Mouse (Mus musculus) intestine, embryonic 14.5 days (tissue): ENCODE measurements around the gene Arl5c. TPM values are rescaled to one million over a fixed set of nuclear protein-coding genes. Genes with fewer than 3 reads are reported as not detected.
"Not testable (repeated sequence)": the region's sequence is repeated elsewhere in the genome, so short reads cannot be mapped to it uniquely, and the experiment has no call there.

Source experiments
- ATAC-seq: fragments of 200-750 bp; cut with Nextera tagmentation; replicated peaks from 2 replicates; pipeline ENCODE4 v1.8.0; 2017; ENCODE audit warnings: low read depth, moderate number of reproducible peaks, moderate TSS enrichment, moderate library complexity; ENCODE audit not compliant: low FRiP score, low TSS enrichment
- DNase-seq: peaks from one replicate; pipeline ENCODE4 v3.0.0-alpha.2; 2018; ENCODE audit warnings: low spot score
- H3K27ac ChIP-seq: fragments of 300-500 bp; sonication (generic); 2 replicates; pipeline ENCODE4 v1.5.1; 2014; ENCODE audit warnings: low read depth, mild to moderate bottlenecking, control low read depth
- H3K27me3 ChIP-seq: fragments of 300-500 bp; sonication (generic); replicated peaks from 2 replicates; pipeline ENCODE4 v1.6.1; 2014; ENCODE audit warnings: low read length, control low read depth; ENCODE audit not compliant: control insufficient read depth, insufficient read depth
- H3K36me3 ChIP-seq: fragments of 300-500 bp; sonication (generic); 2 replicates; pipeline ENCODE4 v1.6.1; 2014; ENCODE audit warnings: low read length, control low read depth; ENCODE audit not compliant: control insufficient read depth, insufficient read depth
- H3K4me1 ChIP-seq: fragments of 300-500 bp; sonication (generic); replicated peaks from 2 replicates; pipeline ENCODE4 v1.6.1; 2014; ENCODE audit warnings: low read length, control low read depth, mixed read lengths; ENCODE audit not compliant: control insufficient read depth, insufficient read depth
- H3K4me2 ChIP-seq: fragments of 300-500 bp; sonication (generic); 2 replicates; pipeline ENCODE4 v1.6.1; 2014; ENCODE audit warnings: low read length
- H3K4me3 ChIP-seq: fragments of 300-500 bp; sonication (generic); 2 replicates; pipeline ENCODE4 v1.5.1; 2014; ENCODE audit warnings: low read depth, low read length, control low read depth, mixed read lengths
- H3K9ac ChIP-seq: fragments of 300-500 bp; sonication (generic); 2 replicates; pipeline ENCODE4 v1.6.1; 2014; ENCODE audit warnings: mild to moderate bottlenecking, low read length
- H3K9me3 ChIP-seq: fragments of 300-500 bp; sonication (generic); 2 replicates; pipeline ENCODE4 v1.6.1; 2016; ENCODE audit warnings: low read length, control low read depth; ENCODE audit not compliant: control insufficient read depth
- WGBS: fragments of 180-500 bp; shearing (Covaris S2); extraction: QIAGEN DNeasy Blood & Tissue Kit; methylation state at CpG from one replicate; pipeline ENCODE4 v1.1.7; 2014; 5-methylcytosine and 5-hydroxymethylcytosine counted together
- polyA plus RNA-seq: library from polyadenylated mRNA; unstranded; fragments of >200 nt; fragmentation: Nextera tagmentation; extraction: Ambion mirVana; gene quantifications from 2 replicates; pipeline ENCODE4 v1.2.1, GENCODE M21; 2014

Arl5c gene
- polyA plus RNA-seq, 1 experiment from 2014 or later: 13.8 TPM

DNA sequence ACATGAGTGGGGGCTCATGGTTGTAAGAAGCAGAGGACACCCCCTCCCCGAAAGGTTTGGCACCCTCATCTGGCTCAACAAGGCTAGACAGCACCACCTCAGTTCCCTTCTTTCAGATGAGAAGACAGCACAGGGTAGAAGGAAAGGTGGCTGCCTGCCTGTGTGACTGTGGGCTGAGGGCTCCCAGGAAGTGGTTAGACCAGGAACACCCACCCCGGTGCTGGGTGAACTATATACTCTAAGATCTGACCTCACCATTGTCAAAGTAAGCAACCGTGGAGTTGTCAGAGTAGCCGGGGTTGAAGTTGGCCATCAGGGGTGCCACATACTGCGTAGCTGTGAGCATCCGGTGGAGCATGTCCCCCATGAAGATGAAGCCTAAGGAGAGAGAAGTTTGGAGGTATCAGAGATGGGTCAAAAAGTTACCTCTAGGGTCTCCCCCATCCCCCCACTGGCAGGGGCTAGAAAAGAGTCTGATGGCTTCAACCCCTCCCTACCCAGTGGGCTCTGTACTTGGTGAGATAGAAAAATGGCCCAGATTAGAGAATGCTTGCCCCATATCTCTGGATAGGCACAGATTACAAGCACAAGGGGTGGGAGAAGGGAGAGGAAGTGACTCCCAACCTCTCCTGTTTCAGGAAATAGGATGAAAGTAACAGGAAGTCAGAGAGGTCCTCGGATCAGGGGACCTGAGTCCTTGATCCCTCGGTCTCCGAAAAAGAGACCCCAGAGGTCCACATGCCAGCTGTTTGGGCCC, 40.7 kb downstream of the Arl5c start:
- Histone ChIP-seq H3K9me3 (no peaks in the 10 kb centered on the region), H3K4me2 (no peak overlapping the region), H3K27ac (no peak overlapping the region), H3K27me3 (no peaks in the 10 kb centered on the region), H3K36me3 (no peaks in the 10 kb centered on the region), H3K4me1 (no peaks in the 10 kb centered on the region), H3K4me3 (no peak overlapping the region), H3K9ac (no peak overlapping the region)
- 82% methylated on average over 9 of the region's 9 CpGs for WGBS
- no peak for ATAC-seq
- no peak for DNase-seq

DNA sequence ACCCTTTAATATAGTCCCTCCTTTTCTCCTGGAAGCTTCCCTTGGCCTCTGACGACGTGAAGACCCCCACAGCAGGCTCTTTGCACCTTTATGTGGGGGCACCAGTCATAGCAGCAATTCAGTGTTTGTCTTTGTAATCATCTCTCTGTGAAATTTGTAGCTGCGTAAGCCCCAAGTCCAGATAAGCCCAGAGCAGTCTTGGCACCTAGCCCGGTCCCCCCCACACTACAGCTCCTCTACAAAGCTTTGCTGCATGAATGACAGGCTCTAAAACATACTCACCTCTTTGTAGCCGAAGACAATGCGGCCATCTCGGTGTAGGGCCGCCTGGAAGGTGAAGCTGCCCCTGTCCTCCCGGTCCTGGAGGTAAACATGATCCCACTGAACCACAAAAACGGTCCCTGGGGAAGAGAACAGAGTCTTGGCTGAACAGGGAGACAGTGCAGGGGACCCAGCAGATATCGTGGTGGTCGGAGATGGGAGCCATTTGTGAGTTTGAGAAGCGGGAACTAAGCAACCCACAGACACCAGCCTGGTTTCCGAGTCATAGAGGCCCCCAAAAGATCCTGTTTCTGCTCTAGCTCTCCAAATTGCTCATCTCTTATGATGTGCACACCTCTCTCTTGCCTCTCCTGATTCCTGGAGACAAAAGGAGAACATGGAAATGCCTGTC, 41.4 kb downstream of the Arl5c start:
- Histone ChIP-seq H3K27me3 (no peaks in the 10 kb centered on the region), H3K4me3 (no peak overlapping the region), H3K4me1 (no peaks in the 10 kb centered on the region), H3K27ac (no peak overlapping the region), H3K9me3 (no peaks in the 10 kb centered on the region), H3K9ac (no peak overlapping the region), H3K36me3 (no peaks in the 10 kb centered on the region), H3K4me2 (no peak overlapping the region)
- no peak for DNase-seq
- ATAC-seq: no peak
- WGBS: 57% methylated on average over 14 of the region's 14 CpGs

DNA sequence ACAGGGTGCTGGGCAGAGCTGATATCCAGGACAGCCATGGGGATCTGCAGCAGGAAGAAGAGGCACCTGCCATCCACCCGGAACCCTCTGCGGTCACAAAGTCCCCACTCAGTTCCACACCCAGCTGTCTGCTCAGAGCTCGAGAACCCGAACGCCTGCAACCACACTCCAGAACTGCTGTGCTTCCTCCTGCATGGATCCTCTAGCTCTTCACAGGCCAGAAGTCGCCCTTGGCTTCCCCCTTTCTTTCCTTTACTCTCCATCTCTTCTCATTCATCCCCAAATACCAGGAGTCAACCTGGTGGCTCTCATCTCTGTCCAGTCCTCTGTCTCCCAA, 42.1 kb downstream of the Arl5c start:
- Histone ChIP-seq H3K4me1 (no peaks in the 10 kb centered on the region), H3K27me3 (no peaks in the 10 kb centered on the region), H3K4me3 (no peak overlapping the region), H3K27ac (no peak overlapping the region), H3K36me3 (no peaks in the 10 kb centered on the region), H3K9me3 (no peaks in the 10 kb centered on the region), H3K9ac (no peak overlapping the region), H3K4me2 (no peak overlapping the region)
- WGBS: 93% methylated on average over 6 of the region's 6 CpGs
- no peak for DNase-seq
- no peak for ATAC-seq

DNA sequence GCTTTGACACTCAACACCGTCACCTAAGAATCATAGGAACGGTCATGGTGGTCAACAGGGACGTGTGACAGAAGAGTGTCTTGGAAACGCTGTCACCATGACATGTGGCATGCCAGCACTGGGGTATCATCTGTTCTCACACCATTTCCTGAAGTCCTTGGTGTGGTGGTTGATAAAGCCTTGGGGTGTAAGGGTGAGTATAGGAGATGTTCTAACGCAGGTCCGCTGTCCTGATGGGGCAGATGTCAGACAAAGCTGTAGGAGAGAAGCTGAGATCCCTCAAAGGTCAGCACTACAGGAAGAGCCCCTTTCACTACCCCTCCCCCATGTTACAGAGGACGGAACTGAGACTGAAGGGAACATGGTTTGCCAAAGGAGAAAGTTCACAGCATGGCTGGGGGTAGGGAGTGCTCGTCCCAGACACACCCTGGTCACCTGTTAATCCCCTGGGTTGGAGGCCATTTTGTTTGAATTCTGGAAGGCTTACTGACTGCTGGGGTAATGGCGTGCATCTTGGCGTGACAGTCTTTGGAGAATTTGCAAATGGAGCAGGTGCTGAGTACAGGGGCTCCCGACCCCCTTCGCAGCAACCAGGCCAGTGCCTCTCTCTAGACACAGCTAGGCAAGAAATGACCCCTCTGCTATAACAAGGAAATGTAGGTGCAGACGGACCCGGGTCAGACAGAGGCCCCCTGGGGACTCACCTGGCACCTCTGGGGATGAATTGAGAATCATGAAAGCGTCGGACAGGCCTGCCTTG, 42.6 kb downstream of the Arl5c start:
- DNase-seq: no peak
- ATAC-seq: no peak
- Histone ChIP-seq H3K9me3 (no peaks in the 10 kb centered on the region), H3K4me2 (no peak overlapping the region), H3K27me3 (no peaks in the 10 kb centered on the region), H3K4me1 (no peaks in the 10 kb centered on the region), H3K4me3 (no peak overlapping the region), H3K36me3 (no peaks in the 10 kb centered on the region), H3K27ac (no peak overlapping the region), H3K9ac (no peak overlapping the region)
- WGBS: 84% methylated on average over 16 of the region's 16 CpGs

DNA sequence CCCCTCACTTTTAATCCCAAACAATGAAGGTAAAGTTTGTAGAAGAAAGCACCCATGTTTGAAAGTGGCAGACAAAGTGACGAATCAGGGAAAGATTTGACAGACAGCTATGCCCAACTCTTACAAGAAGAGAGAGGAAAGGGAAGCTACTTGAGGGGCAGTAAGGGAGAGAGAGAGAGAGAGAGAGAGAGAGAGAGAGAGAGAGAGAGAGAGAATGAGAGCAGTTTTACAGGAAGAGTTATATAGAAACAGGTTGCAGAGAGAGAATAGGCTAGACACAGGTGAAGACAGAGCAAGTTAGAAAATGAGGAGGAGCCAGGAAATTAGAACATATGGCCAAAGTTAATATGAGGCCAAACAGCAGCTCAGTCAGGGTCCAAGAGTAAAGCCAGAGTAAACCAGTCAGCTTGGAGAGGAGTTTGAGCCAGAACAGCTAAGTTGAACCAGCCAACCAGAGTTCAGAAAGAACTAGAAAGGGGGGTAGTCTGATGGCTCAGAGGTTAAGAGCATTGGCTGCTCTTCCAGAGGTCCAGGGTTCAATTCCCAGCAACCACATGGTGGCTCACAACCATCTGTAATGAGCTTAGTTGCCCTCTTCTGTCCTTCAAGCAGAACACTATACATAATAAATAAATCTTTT, 43.5 kb downstream of the Arl5c start:
- Histone ChIP-seq H3K9ac (no peak overlapping the region), H3K36me3 (no peaks in the 10 kb centered on the region), H3K27ac (no peak overlapping the region), H3K9me3 (no peaks in the 10 kb centered on the region), H3K4me1 (no peaks in the 10 kb centered on the region), H3K4me2 (no peak overlapping the region), H3K4me3 (no peak overlapping the region), H3K27me3 (no peaks in the 10 kb centered on the region)
- 79% methylated on average over 1 of the region's 1 CpGs for WGBS
- DNase-seq: no peak
- ATAC-seq: no peak

DNA sequence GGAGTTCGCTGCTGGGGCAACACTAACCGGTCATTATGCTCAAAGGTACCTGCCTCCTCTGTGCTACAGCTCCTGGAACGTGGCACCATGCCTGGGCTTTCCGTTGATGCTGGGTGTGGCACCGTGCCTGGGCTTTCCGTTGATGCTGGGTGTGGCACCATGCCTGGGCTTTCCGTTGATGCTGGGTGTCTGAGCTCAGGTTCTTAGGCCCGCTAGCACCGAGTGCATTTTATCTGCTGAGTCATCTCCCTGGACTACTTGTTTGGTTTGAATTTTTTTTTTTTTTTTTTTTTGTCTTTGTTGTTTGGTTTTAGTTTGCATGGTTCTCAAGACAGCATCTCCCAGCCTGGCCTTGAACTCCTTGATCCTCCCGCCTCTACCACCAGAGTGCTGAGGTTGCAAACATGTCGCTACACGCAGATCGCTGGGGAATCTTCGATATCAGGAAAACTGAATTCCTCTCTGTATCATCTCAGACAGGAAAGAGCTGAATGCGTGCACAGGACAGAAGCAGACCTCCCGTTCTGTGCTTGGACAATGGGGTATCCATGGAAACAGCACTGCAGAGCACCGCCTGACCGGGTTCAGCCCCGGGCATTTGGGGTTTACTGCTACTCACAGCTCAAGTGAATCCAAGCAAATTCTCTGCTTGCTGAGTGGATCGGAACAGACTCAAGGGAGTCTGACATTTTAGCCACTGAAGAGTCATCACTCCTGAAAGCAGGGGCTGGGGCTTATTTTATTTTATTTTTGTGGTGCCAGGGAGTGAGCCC, 46.1 kb downstream of the Arl5c start:
- H3K27me3 ChIP-seq: no peaks in the 10 kb centered on the region
- H3K4me2 ChIP-seq: no peak overlapping the region
- DNase-seq (no peak), ATAC-seq (no peak)
- no peak overlapping the region for H3K4me3 ChIP-seq
- no peak overlapping the region for H3K27ac ChIP-seq
- 55% methylated on average over 20 of the region's 20 CpGs for WGBS
- H3K36me3 ChIP-seq: no peaks in the 10 kb centered on the region
- H3K4me1 ChIP-seq: no peaks in the 10 kb centered on the region
- no peak overlapping the region for H3K9ac ChIP-seq
- no peaks in the 10 kb centered on the region for H3K9me3 ChIP-seq

DNA sequence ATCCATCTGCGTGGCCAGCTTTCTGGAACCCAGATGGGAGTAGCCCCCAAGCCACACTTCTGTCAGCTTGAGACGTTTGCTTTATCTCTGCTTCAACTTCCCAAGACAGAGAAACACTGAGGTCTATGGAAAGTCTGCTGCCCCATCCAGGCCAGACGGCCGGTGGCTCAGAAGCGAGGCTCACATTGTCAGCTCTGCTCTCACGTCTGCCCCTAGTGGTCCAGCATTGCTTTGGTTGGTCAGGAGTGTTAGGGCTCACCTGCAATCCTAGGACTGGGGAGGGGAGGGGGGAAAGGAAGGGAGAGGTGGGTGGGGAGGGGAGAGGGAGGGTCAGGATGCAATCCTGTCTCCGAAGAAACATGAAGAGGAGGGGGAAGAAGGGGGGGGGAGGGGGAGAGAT, 48.6 kb downstream of the Arl5c start:
- DNase-seq (peak; percentile 69), ATAC-seq (no peak)
- no peak overlapping the region for H3K4me2 ChIP-seq
- no peak overlapping the region for H3K27ac ChIP-seq
- no peak overlapping the region for H3K9ac ChIP-seq
- H3K4me1 ChIP-seq: no peaks in the 10 kb centered on the region
- 16% methylated on average over 7 of the region's 7 CpGs for WGBS
- no peaks in the 10 kb centered on the region for H3K36me3 ChIP-seq
- H3K9me3 ChIP-seq: no peaks in the 10 kb centered on the region
- H3K27me3 ChIP-seq: no peaks in the 10 kb centered on the region
- no peak overlapping the region for H3K4me3 ChIP-seq

DNA sequence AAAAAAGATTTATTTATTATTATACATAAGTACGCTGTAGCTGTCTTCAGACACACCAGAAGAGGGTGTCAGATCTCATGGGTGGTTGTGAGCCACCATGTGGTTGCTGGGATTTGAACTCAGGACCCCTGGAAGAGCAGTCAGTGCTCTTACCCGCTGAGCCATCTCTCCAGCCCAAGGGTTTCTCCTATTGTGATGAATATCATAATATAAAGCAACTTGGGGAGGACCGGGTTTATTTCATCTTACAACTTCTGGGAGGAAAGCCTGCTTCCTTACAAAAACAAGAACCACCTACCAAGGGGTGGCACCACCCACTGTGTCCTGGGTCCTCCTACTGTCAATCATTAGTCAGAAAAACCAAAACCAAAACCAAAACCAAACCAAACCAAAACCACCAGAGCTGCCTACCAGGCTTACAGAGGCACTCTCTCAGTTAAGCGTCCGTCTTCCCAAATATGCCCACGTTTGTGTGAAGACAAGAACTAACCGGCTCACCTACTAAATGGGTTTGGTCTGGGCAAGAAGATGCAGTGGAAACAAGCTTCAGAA, 50.2 kb downstream of the Arl5c start:
- H3K27ac ChIP-seq, H3K9me3 ChIP-seq, H3K4me1 ChIP-seq, H3K9ac ChIP-seq, H3K36me3 ChIP-seq, ATAC-seq, H3K4me3 ChIP-seq, H3K4me2 ChIP-seq, H3K27me3 ChIP-seq, DNase-seq: not testable (repeated sequence)
- 92% methylated on average over 7 of the region's 7 CpGs for WGBS
